Mouse (Mus musculus) urinary bladder, adult 18-20 months (tissue): Measurements from ENCODE around the gene Fam114a1.

Source experiments
- DNase-seq, 2 experiments: peaks; one replicate each; pipeline ENCODE4 v3.0.0; 2022; ENCODE audit warnings: low spot score in 2 of 2, mixed read lengths in 2 of 2

Fam114a1 gene

GRCm38 (mm10) chr5:64969861-64970771 lies at the start of gene Fam114a1:
Gene Fam114a1 (plus strand): TSS chr5:64970071.
- peak; percentile 70 to 80 for DNase-seq

- DNase-seq: no peak
Measured at GRCm38 (mm10) chr5:64922891-64923381, 46.9 kb upstream of the Fam114a1 start.

GRCm38 (mm10) chr5:64932215-64932614 lies 37.7 kb upstream of the Fam114a1 start:
- no peak for DNase-seq

DNA sequence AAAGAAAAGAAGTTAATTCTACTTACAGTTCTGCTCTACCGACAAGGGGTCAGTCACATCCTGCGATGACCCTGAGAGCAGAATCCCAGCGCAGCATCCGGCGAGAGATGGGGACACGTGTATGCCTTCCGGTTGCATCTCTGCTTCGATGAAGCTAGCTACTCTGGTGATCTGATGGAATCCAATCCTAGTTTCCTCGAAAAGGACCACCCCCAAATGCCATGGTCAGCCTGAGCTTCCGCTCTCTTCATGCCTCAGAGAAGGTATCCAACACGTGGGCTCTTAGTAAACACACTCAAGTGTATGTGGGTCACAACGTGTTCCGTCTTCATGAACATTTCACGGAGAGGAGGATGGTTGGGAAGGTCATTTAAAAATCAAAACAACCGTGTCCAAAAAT lies 37.1 kb upstream of the Fam114a1 start:
- no peak for DNase-seq

DNA sequence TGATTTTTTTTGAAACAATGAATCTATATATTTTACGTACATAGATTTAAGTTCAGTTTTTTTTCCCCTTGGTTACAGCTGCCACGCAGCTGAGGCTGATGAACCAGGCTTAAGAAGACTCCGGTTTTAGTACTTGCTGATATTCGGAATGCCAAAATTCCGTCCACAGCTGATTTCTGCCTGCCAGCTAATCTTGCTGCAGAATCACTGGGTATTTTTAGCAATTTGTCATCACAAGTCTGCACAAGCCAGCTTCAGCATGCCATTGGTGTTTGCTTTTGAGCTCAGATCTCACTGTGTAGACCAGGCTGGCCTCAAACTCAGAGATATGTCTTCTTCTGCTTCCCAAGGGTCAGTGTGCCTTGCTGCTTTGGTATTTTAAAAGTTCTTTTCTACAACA lies 18.4 kb upstream of the Fam114a1 start:
- DNase-seq: no peak

- no peak for DNase-seq
Measured at GRCm38 (mm10) chr5:64954931-64955330, 14.9 kb upstream of the Fam114a1 start.

GRCm38 (mm10) chr5:64958991-64959842 lies 10.7 kb upstream of the Fam114a1 start:
- DNase-seq: no peak

DNA sequence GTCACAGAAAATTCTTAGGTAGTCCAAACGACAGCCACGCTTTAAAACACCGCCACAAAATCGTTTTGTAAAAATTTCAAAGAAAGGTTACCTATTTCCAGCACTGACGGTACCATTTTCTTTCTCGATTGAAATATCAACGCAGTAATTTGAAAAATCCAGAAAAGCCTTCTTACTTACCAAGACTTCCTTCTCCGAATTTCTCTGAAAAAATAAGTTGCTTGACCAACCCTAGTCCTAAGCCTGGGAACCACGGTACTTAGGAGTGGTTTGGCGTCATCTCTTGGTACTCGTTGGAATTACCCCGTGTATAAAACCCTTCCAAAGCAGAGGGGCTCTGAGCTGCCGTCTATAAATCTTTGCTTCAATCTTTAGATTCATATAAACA lies 10.0 kb upstream of the Fam114a1 start, which contains the start of gene Tlr6:
Tlr6 (minus strand) TSS at position 255 of the 388 bp plus-strand sequence.
- DNase-seq: peak; percentile 21 to 25

- no peak for DNase-seq
Measured at GRCm38 (mm10) chr5:64960857-64961391, 8.9 kb upstream of the Fam114a1 start.

DNA sequence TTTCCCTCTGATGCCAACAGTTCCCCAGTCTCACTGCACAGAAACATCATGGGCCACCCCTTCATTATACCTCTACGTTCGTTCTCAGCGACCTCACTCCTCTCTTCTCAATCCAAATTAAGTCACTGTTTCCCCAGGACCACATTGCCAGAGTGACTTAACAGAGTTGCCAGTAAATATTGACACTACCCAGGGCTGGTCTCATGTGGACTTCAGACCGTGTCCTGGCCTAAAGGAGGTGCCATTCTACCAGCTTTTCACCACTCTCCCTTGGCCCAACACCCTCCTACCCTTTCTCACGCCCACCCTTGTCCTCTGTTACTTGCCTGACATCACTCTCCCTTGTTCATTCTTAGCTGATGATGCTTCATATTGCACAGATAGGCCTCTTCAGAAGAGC lies 6.6 kb upstream of the Fam114a1 start:
- no peak for DNase-seq

DNA sequence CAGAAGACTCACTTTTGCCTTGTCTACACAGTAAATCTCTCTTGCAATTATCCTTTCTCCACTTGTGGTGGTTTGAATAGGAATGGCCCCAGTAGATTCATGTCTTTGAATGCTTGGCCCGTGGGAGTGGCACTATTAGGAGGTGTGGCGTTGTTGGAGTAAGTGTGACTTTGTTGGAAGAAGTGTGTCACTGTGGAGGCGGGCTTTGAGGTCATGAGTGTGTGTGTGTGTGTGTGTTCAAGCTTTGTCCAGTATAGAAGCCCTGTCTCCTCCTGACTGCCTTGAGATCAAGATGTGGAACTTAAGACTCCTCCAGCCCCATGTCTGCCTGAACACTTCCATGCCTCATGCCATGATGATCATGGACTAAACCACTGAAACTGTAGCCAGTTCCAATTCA lies 6.1 kb upstream of the Fam114a1 start:
- DNase-seq: no peak

DNA sequence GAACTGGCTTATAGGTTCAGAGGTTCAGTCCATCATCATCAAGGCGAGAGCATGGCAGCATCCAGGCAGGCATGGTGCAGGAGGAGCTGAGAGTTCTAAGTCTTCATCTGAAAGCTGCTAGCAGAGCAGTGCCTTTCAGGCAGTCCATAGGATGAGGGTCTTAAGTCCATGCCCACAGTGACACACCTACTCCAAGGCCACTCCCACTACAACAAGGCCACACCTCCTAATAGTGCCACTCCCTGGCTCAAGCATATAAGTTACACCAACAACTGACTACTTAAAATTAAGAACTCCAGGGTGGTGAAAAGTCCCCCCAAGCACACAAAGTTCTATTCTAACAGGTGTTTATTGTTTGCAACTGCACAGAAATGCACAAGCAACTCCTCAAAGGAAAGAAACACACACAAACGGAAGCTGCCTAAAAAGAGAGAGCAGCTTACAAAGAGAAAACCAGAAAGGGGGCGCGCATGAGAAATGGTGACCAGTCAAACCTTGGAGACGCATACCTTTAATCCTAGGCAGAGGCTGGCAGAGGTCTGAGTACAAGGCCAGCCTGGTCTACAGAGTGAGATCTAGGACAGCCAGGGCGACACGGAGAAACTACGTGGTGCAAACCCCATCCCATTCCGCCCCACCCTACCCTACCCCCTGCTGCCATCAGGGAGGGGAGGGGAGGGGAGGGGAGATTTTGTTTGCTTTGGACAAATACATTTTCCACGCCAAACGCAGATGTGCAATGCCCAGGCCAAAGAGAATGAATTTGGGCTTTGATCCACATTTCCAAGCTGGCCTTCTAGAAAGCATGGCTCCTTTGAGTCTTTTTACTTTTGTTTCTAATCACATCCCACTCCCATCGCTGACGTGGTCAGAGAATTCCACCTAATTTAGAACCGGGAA lies 660 bp upstream of the Fam114a1 start:
- peak in 1 of 2 experiments; percentile 11 for DNase-seq

DNA sequence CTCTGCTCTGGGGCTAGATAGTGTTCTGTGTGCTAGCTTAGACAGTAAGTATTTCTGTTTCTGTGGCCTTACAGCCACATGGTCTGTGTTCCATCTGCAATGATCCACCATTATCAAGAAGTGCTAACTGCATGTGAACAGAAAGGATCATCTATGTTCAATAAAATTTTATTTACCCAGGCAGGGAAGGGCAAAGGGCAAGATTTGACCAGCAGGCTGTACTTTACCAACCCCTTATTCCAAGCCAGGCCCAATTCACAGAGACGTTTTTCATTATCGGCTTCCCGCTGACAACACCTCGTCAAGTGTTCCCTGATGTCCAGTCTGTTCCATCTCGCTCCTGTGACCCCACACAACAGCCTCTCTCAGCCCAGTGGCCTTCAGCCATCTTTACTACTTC lies 5.2 kb downstream of the Fam114a1 start:
- DNase-seq: no peak

DNA sequence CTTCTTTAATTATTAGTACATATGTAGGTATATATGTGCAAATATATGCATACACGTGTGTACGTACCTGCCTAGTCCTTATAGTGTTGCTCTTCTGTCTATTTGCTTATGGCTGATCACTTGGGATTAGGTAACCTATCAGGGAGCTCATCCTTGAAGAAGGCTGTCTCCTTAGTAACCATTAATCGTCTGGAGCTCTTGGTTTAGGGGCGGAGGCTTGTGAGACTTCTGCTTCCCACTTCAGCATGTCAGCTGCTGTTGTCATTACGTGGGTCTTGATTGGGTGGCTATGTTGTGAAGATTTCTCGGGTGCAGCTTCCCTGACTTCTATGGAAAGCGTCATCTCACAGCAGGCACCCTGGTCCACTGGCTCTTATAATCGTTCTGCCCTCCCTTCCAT lies 7.3 kb downstream of the Fam114a1 start:
- no peak for DNase-seq

DNA sequence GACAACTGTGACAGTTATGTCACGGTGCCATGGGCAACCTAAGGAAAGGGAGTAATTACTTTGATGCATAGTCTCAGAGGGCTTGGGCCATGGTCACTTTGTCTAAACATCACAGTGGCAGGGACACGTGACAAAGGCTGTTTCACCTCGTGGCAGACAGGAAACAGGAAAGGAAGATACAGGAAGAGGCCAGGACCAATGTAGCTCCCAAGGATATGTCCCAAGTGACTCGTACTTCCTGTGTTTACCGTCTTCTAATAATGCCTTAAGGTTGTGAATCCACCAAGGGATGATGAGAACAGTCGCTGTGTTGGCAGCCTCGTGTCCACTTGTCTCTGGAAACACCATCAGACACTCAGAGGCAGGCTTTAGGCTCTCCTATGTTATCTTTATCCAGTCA lies 16.1 kb downstream of the Fam114a1 start:
- no peak for DNase-seq

GRCm38 (mm10) chr5:64989940-64990339 lies 20.1 kb downstream of the Fam114a1 start:
- no peak for DNase-seq

DNA sequence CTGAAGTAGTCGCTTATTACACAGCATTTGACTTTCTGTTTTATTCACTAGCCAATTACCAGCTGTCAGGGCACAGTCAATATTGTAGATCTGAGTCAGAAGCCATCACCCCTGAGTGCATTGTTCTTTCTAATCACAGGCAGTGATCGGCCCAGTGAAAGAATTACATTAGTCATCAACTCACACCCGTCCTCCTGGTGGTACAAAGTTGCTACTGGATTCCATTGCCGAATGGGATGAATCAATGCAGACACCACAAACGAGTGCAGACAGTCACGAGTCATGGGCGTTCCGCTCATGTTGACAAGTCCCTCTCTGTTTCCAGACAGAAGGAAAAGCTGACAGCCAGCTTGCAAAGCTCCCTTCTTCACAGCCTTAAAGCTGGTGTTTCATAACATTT lies 22.7 kb downstream of the Fam114a1 start:
- DNase-seq: peak in 1 of 2 experiments; percentile 9

- DNase-seq: no peak
Measured at GRCm38 (mm10) chr5:64995408-64995807, 25.5 kb downstream of the Fam114a1 start.

DNA sequence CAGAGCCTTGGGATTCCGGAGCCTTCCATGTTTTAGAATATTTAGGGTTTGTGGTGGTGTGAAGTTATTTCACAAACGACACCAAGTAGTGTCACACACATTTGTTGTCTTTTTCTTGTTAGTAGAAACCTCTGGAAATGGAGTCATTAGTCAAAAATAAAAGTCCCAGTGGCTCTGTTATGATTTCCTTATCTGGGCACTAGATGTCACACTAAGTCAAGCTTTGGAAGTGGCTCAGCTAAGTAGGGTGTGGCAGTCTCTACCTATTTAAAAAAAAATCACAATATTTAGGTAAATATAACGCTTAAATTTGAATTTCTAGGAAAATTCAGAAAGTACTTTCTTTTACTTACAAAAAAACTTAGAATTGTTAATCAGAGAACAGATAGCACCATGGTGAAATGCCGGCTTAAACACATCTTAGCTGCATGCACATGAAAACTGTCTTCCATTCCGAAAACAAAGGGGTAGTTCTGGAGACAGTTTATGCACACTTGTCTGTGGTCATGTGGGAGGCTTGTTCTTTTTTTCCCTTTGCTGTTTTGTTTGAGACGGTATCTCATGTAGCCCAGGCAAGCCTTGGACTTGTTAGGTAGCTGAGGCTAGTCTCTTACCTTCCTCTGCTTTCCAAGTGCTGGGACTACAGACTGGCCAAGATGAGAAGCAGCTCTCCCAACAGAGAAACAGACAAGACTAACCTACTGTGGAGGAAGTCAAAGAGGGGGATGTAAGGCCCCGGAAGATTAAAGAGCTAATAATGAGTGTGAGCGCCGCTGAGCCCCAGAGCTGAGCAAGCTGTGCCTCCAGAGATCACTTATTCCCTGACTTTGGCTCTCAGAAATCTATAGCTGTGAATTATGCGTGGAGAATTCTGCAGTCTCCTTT lies 33.3 kb downstream of the Fam114a1 start:
- no peak for DNase-seq

GRCm38 (mm10) chr5:65003946-65004535 lies 34.2 kb downstream of the Fam114a1 start:
- DNase-seq: no peak
